Comparison of ENCODE assay signal across 30 mouse cellular contexts in the genomic region with DNA sequence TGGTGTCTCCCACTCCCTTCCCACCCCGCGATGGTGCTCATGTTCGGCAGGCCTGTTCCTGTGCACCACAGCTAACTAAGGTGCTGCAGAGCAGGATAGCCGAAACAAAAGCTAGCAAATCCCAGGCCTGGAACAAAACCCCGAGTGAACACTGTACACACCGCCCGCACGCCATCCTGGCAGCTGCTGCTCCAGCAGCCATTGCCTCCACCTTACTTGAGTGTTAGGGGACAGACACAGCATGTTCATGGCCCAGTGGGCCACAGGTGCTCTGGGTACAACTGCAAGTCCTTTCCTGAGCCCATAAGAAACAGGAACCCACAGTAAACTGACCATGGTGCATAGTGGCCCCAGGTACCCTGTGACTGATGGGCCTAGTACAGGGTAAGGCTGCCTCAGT. TPM values are rescaled to one million over a fixed set of nuclear protein-coding genes. Genes with fewer than 3 reads are reported as not detected.
DNase-seq lines count a peak whose midpoint lies in the region; ATAC-seq and TF ChIP-seq lines count a peak whose summit lies in the region.
"Had no signal": no experiment of that assay in that cellular context is flagged by ENCODE, and none has a peak within 500 bp of the region (broad histone marks: within the 10 kb centered on the region; RNA-seq: fewer than 3 reads in every experiment).

No protein-coding gene starts in this region.

- no peaks in the 10 kb centered on the region for H3K27me3 ChIP-seq in forebrain, embryonic 10.5 days (ENCODE audit: poor library complexity, severe bottlenecking)
- no peaks in the 10 kb centered on the region for H3K27me3 ChIP-seq in forebrain, embryonic 13.5 days
- H3K27me3 ChIP-seq in hindbrain, embryonic 10.5 days (ENCODE audit: insufficient read depth, poor library complexity, severe bottlenecking) = no peaks in the 10 kb centered on the region
- no peaks in the 10 kb centered on the region for H3K27me3 ChIP-seq in hindbrain, embryonic 14.5 days (ENCODE audit: control insufficient read depth, insufficient read depth, low read length)
- no peaks in the 10 kb centered on the region for H3K27me3 ChIP-seq in liver, embryonic 13.5 days
- H3K27me3 ChIP-seq in liver, postnatal 0 days (ENCODE audit: insufficient read depth, low read length) = no peaks in the 10 kb centered on the region
- H3K27me3 ChIP-seq in G1E (ENCODE audit: insufficient read depth, low read length) = no peaks in the 10 kb centered on the region
- H3K27me3 ChIP-seq: embryonic facial prominence, embryonic 12.5 days; heart, embryonic 13.5 days; hindbrain, embryonic 12.5 days; liver, embryonic 15.5 days; lung, embryonic 15.5 days; midbrain, embryonic 13.5 days had no signal

- H3K4me3 ChIP-seq in forebrain, embryonic 10.5 days = 0 out of 2 replicates have a peak overlapping the region, but pooled peaks have one; percentile 9
- no peak overlapping the region for H3K4me3 ChIP-seq in forebrain, embryonic 13.5 days
- no peak overlapping the region; the same call in 1 of the 2 replicates for H3K4me3 ChIP-seq in hindbrain, embryonic 10.5 days
- no peak overlapping the region for H3K4me3 ChIP-seq in hindbrain, embryonic 14.5 days (replicated peaks; ENCODE audit: low read length)
- no peak overlapping the region for H3K4me3 ChIP-seq in liver, embryonic 13.5 days (replicated peaks)
- H3K4me3 ChIP-seq in liver, postnatal 0 days (ENCODE audit: low read depth, low read length) = no peak overlapping the region
- H3K4me3 ChIP-seq in G1E (ENCODE audit: low read depth, low read length) = peak overlapping the region; percentile 1; the same call in 1 of the 2 replicates
- H3K4me3 ChIP-seq: embryonic facial prominence, embryonic 12.5 days; heart, embryonic 13.5 days; hindbrain, embryonic 12.5 days; liver, embryonic 15.5 days; lung, embryonic 15.5 days; midbrain, embryonic 13.5 days had no signal

- 86% methylated on average over 8 of the region's 8 CpGs for WGBS in forebrain, embryonic 10.5 days
- 86% methylated on average over 8 of the region's 8 CpGs for WGBS in forebrain, embryonic 13.5 days
- WGBS in hindbrain, embryonic 10.5 days = 87% methylated on average over 8 of the region's 8 CpGs
- WGBS in hindbrain, embryonic 14.5 days = 93% methylated on average over 8 of the region's 8 CpGs
- WGBS in liver, embryonic 13.5 days (ENCODE audit: insufficient replicate concordance) = 91% methylated on average over 8 of the region's 8 CpGs
- WGBS in liver, postnatal 0 days (ENCODE audit: insufficient replicate concordance) = 90% methylated on average over 8 of the region's 8 CpGs

- no peaks in the 10 kb centered on the region for H3K9me3 ChIP-seq in forebrain, embryonic 10.5 days
- H3K9me3 ChIP-seq in forebrain, embryonic 13.5 days (replicated peaks) = no peaks in the 10 kb centered on the region
- H3K9me3 ChIP-seq in hindbrain, embryonic 10.5 days = no peaks in the 10 kb centered on the region
- no peaks in the 10 kb centered on the region for H3K9me3 ChIP-seq in hindbrain, embryonic 14.5 days (ENCODE audit: control insufficient read depth, low read length)
- H3K9me3 ChIP-seq in liver, embryonic 13.5 days (replicated peaks) = no peaks in the 10 kb centered on the region
- H3K9me3 ChIP-seq in liver, postnatal 0 days (ENCODE audit: low read length) = no peaks in the 10 kb centered on the region
- H3K9me3 ChIP-seq in G1E (replicated peaks) = no peaks in the 10 kb centered on the region
- H3K9me3 ChIP-seq: embryonic facial prominence, embryonic 12.5 days; heart, embryonic 13.5 days; hindbrain, embryonic 12.5 days; liver, embryonic 15.5 days; lung, embryonic 15.5 days; midbrain, embryonic 13.5 days had no signal

- no peak for TF ChIP-seq CTCF in liver, postnatal 0 days (IDR thresholded peaks at IDR 0.05; ENCODE audit: low read depth)
- TF ChIP-seq CTCF in G1E (IDR thresholded peaks at IDR 0.05; ENCODE audit: low read depth, low read length) = no peak

- ATAC-seq in forebrain, embryonic 13.5 days = no peak
- ATAC-seq in hindbrain, embryonic 14.5 days (ENCODE audit: low FRiP score) = no peak
- ATAC-seq in liver, embryonic 13.5 days (ENCODE audit: low read depth) = no peak
- no peak for ATAC-seq in liver, postnatal 0 days
- no peak for ATAC-seq in G1E (ENCODE audit: extremely low read depth, insufficient number of reproducible peaks, low FRiP score, poor library complexity, severe bottlenecking)
- ATAC-seq: intestine, postnatal 0 days; midbrain, embryonic 13.5 days had no signal

- TF ChIP-seq EP300 in liver, postnatal 0 days (IDR thresholded peaks at IDR 0.05; ENCODE audit: low read depth) = no peak

- H3K4me2 ChIP-seq in forebrain, embryonic 13.5 days = no peak overlapping the region
- no peak overlapping the region for H3K4me2 ChIP-seq in hindbrain, embryonic 14.5 days (replicated peaks)
- H3K4me2 ChIP-seq in liver, embryonic 13.5 days = no peak overlapping the region
- H3K4me2 ChIP-seq in liver, postnatal 0 days (ENCODE audit: low read depth, low read length) = no peak overlapping the region
- H3K4me2 ChIP-seq: embryonic facial prominence, embryonic 12.5 days; heart, embryonic 13.5 days; hindbrain, embryonic 12.5 days; liver, embryonic 15.5 days; lung, embryonic 15.5 days; midbrain, embryonic 13.5 days had no signal

- H3K4me1 ChIP-seq in forebrain, embryonic 10.5 days = peaks cover 33% of the 10 kb centered on the region
- H3K4me1 ChIP-seq in forebrain, embryonic 13.5 days = peaks cover 23% of the 10 kb centered on the region
- peaks cover 53% of the 10 kb centered on the region for H3K4me1 ChIP-seq in hindbrain, embryonic 10.5 days (replicated peaks)
- peaks cover 16% of the 10 kb centered on the region for H3K4me1 ChIP-seq in hindbrain, embryonic 14.5 days (replicated peaks; ENCODE audit: control insufficient read depth, insufficient read depth, low read length)
- peaks cover 44% of the 10 kb centered on the region for H3K4me1 ChIP-seq in liver, embryonic 13.5 days (replicated peaks)
- H3K4me1 ChIP-seq in liver, postnatal 0 days (ENCODE audit: insufficient read depth) = peaks cover 15% of the 10 kb centered on the region
- H3K4me1 ChIP-seq in G1E (ENCODE audit: insufficient read depth, low read depth, low read length) = peaks cover 69% of the 10 kb centered on the region

- H3K9ac ChIP-seq in forebrain, embryonic 13.5 days = no peak overlapping the region
- H3K9ac ChIP-seq in hindbrain, embryonic 14.5 days = no peak overlapping the region
- H3K9ac ChIP-seq in liver, embryonic 13.5 days = no peak overlapping the region
- H3K9ac ChIP-seq in liver, postnatal 0 days (replicated peaks) = no peak overlapping the region
- H3K9ac ChIP-seq: heart, embryonic 13.5 days; hindbrain, embryonic 12.5 days; liver, embryonic 15.5 days; lung, embryonic 15.5 days; midbrain, embryonic 13.5 days had no signal

- DNase-seq in forebrain, embryonic 10.5 days (ENCODE audit: extremely low spot score, low spot score) = no peak
- no peak for DNase-seq in hindbrain, embryonic 10.5 days (ENCODE audit: low spot score)
- DNase-seq in hindbrain, embryonic 14.5 days (ENCODE audit: low spot score) = no peak
- DNase-seq in liver, embryonic 13.5 days = no peak
- no peak for DNase-seq in liver, postnatal 0 days
- no peak for DNase-seq in G1E (ENCODE audit: low spot score)
- DNase-seq in natural killer cell, adult 2 months (ENCODE audit: low spot score in 2 of 2) = no peak
- DNase-seq: adrenal gland, adult 2 months; adrenal gland, postnatal 36 days; cerebellum, adult 2 months; cerebellum, postnatal 36 days; embryo, embryonic 11 days; gastrocnemius, postnatal 10 days; heart, postnatal 10 days; kidney, postnatal 25 days; right cerebral cortex, adult 18-20 months; spleen, adult 18-20 months; thymus, postnatal 4 days had no signal

- peaks cover 72% of the 10 kb centered on the region for H3K36me3 ChIP-seq in forebrain, embryonic 10.5 days (replicated peaks)
- H3K36me3 ChIP-seq in forebrain, embryonic 13.5 days (ENCODE audit: poor library complexity, severe bottlenecking) = peaks cover 73% of the 10 kb centered on the region
- peaks cover 71% of the 10 kb centered on the region for H3K36me3 ChIP-seq in hindbrain, embryonic 10.5 days
- H3K36me3 ChIP-seq in hindbrain, embryonic 14.5 days (replicated peaks; ENCODE audit: control insufficient read depth, insufficient read depth) = peaks cover 68% of the 10 kb centered on the region
- H3K36me3 ChIP-seq in liver, embryonic 13.5 days = peaks cover 70% of the 10 kb centered on the region
- H3K36me3 ChIP-seq in liver, postnatal 0 days (replicated peaks; ENCODE audit: insufficient read depth, low read length) = peaks cover 60% of the 10 kb centered on the region
- H3K36me3 ChIP-seq in G1E (replicated peaks) = peaks cover 80% of the 10 kb centered on the region

- H3K27ac ChIP-seq in forebrain, embryonic 10.5 days = no peak overlapping the region
- no peak overlapping the region for H3K27ac ChIP-seq in forebrain, embryonic 13.5 days
- H3K27ac ChIP-seq in hindbrain, embryonic 10.5 days = peak overlapping the region; percentile 43; the same call in 1 of the 2 replicates
- H3K27ac ChIP-seq in hindbrain, embryonic 14.5 days = no peak overlapping the region
- peak overlapping the region; percentile 1; the same call in 1 of the 2 replicates for H3K27ac ChIP-seq in liver, embryonic 13.5 days
- no peak overlapping the region for H3K27ac ChIP-seq in liver, postnatal 0 days (ENCODE audit: low read depth)
- H3K27ac ChIP-seq: embryonic facial prominence, embryonic 12.5 days; heart, embryonic 13.5 days; lung, embryonic 15.5 days; midbrain, embryonic 13.5 days had no signal

RNA-seq across cellular contexts. Expression of a gene that starts 3.2 kb away (rescaled TPM):
- polyA plus RNA-seq in forebrain, embryonic 10.5 days (2016; fragmentation: Nextera tagmentation; extraction: Ambion mirVana) = 110 and 118 TPM in 2 replicates
- polyA plus RNA-seq in forebrain, embryonic 13.5 days (2015; fragmentation: Nextera tagmentation; extraction: Ambion mirVana) = 63.5 and 67.3 TPM in 2 replicates
- 109 and 119 TPM in 2 replicates for polyA plus RNA-seq in hindbrain, embryonic 10.5 days (2016; fragmentation: Nextera tagmentation; extraction: Ambion mirVana)
- 55.6 and 62.9 TPM in 2 replicates for polyA plus RNA-seq in hindbrain, embryonic 14.5 days (2014; fragmentation: Nextera tagmentation; extraction: Ambion mirVana)
- 35.7 and 48.5 TPM in 2 replicates for polyA plus RNA-seq in liver, embryonic 13.5 days (2015; fragmentation: Nextera tagmentation; extraction: Ambion mirVana)
- 20.9 and 22.2 TPM in 2 replicates for polyA plus RNA-seq in liver, postnatal 0 days (2015; fragmentation: Nextera tagmentation; extraction: Ambion mirVana)
- 142 and 172 TPM in 2 replicates for total RNA-seq in G1E (2014; fragmentation: Nextera tagmentation)
- 8.7 and 9.9 TPM in 2 replicates for total RNA-seq in G1E (2017)
- 652 and 920 TPM in 2 replicates for polyA plus RNA-seq in G1E (2012)

RNA-seq across cellular contexts. Expression of a gene that starts 3.7 kb away (rescaled TPM):
- polyA plus RNA-seq in forebrain, embryonic 10.5 days (2016; fragmentation: Nextera tagmentation; extraction: Ambion mirVana) = 196 and 197 TPM in 2 replicates
- polyA plus RNA-seq in forebrain, embryonic 13.5 days (2015; fragmentation: Nextera tagmentation; extraction: Ambion mirVana) = 141 and 151 TPM in 2 replicates
- 189 and 192 TPM in 2 replicates for polyA plus RNA-seq in hindbrain, embryonic 10.5 days (2016; fragmentation: Nextera tagmentation; extraction: Ambion mirVana)
- 117 and 123 TPM in 2 replicates for polyA plus RNA-seq in hindbrain, embryonic 14.5 days (2014; fragmentation: Nextera tagmentation; extraction: Ambion mirVana)
- polyA plus RNA-seq in liver, embryonic 13.5 days (2015; fragmentation: Nextera tagmentation; extraction: Ambion mirVana) = 97.5 and 105 TPM in 2 replicates
- 42.0 and 43.7 TPM in 2 replicates for polyA plus RNA-seq in liver, postnatal 0 days (2015; fragmentation: Nextera tagmentation; extraction: Ambion mirVana)
- 122 and 192 TPM in 2 replicates for total RNA-seq in G1E (2014; fragmentation: Nextera tagmentation)
- 58.1 and 68.0 TPM in 2 replicates for total RNA-seq in G1E (2017)
- 285 and 325 TPM in 2 replicates for polyA plus RNA-seq in G1E (2012)

RNA-seq across cellular contexts. Expression of a gene that starts 10.3 kb away (rescaled TPM):
- polyA plus RNA-seq in forebrain, embryonic 10.5 days (2016; fragmentation: Nextera tagmentation; extraction: Ambion mirVana) = 0.09 TPM in 2 replicates
- 0.13 TPM in 1 of 2 replicates, not detected in the other for polyA plus RNA-seq in forebrain, embryonic 13.5 days (2015; fragmentation: Nextera tagmentation; extraction: Ambion mirVana)
- polyA plus RNA-seq in hindbrain, embryonic 10.5 days (2016; fragmentation: Nextera tagmentation; extraction: Ambion mirVana) = 0.12 and 0.16 TPM in 2 replicates
- polyA plus RNA-seq in hindbrain, embryonic 14.5 days (2014; fragmentation: Nextera tagmentation; extraction: Ambion mirVana) = 0.16 TPM in 1 of 2 replicates, not detected in the other
- not detected in 2 replicates for polyA plus RNA-seq in liver, embryonic 13.5 days (2015; fragmentation: Nextera tagmentation; extraction: Ambion mirVana)
- 0.06 TPM in 1 of 2 replicates, not detected in the other for polyA plus RNA-seq in liver, postnatal 0 days (2015; fragmentation: Nextera tagmentation; extraction: Ambion mirVana)
- total RNA-seq in G1E (2014; fragmentation: Nextera tagmentation) (1.7 and 1.8 TPM in 2 replicates), G1E (2017) (0.17 and 0.27 TPM in 2 replicates)
- polyA plus RNA-seq in G1E (2012) = 1.6 and 1.8 TPM in 2 replicates
- total RNA-seq: megakaryocyte progenitor cell, adult 5-6 weeks; monocyte, adult 5-6 weeks had no signal
- polyA plus RNA-seq: embryonic facial prominence, embryonic 12.5 days; heart, embryonic 13.5 days; hindbrain, embryonic 12.5 days; intestine, postnatal 0 days; kidney, embryonic 14.5 days; midbrain, embryonic 13.5 days; neural tube, embryonic 11.5 days had no signal

RNA-seq across cellular contexts. Expression of a gene that starts 18.5 kb away (rescaled TPM):
- polyA plus RNA-seq in forebrain, embryonic 10.5 days (2016; fragmentation: Nextera tagmentation; extraction: Ambion mirVana) = 0.40 and 0.65 TPM in 2 replicates
- polyA plus RNA-seq in forebrain, embryonic 13.5 days (2015; fragmentation: Nextera tagmentation; extraction: Ambion mirVana) = 0.26 TPM in 1 of 2 replicates, not detected in the other
- polyA plus RNA-seq in hindbrain, embryonic 10.5 days (2016; fragmentation: Nextera tagmentation; extraction: Ambion mirVana) = 0.65 and 0.68 TPM in 2 replicates
- 0.37 and 0.96 TPM in 2 replicates for polyA plus RNA-seq in hindbrain, embryonic 14.5 days (2014; fragmentation: Nextera tagmentation; extraction: Ambion mirVana)
- 0.20 and 0.38 TPM in 2 replicates for polyA plus RNA-seq in liver, embryonic 13.5 days (2015; fragmentation: Nextera tagmentation; extraction: Ambion mirVana)
- polyA plus RNA-seq in liver, postnatal 0 days (2015; fragmentation: Nextera tagmentation; extraction: Ambion mirVana) = 1.6 TPM in 1 of 2 replicates, not detected in the other
- total RNA-seq in G1E (2014; fragmentation: Nextera tagmentation) (not detected in 2 replicates), G1E (2017) (not detected in 2 replicates)
- polyA plus RNA-seq in G1E (2012) = 0.07 and 0.09 TPM in 2 replicates
- total RNA-seq: megakaryocyte progenitor cell, adult 5-6 weeks; monocyte, adult 5-6 weeks had no signal

RNA-seq across cellular contexts. Expression of a gene that starts 31.7 kb away (rescaled TPM):
- polyA plus RNA-seq in forebrain, embryonic 10.5 days (2016; fragmentation: Nextera tagmentation; extraction: Ambion mirVana) = 2,273 and 2,281 TPM in 2 replicates
- polyA plus RNA-seq in forebrain, embryonic 13.5 days (2015; fragmentation: Nextera tagmentation; extraction: Ambion mirVana) = 1,581 and 1,699 TPM in 2 replicates
- 2,287 and 2,328 TPM in 2 replicates for polyA plus RNA-seq in hindbrain, embryonic 10.5 days (2016; fragmentation: Nextera tagmentation; extraction: Ambion mirVana)
- polyA plus RNA-seq in hindbrain, embryonic 14.5 days (2014; fragmentation: Nextera tagmentation; extraction: Ambion mirVana) = 1,195 and 1,204 TPM in 2 replicates
- 1,324 and 1,529 TPM in 2 replicates for polyA plus RNA-seq in liver, embryonic 13.5 days (2015; fragmentation: Nextera tagmentation; extraction: Ambion mirVana)
- polyA plus RNA-seq in liver, postnatal 0 days (2015; fragmentation: Nextera tagmentation; extraction: Ambion mirVana) = 1,017 and 1,029 TPM in 2 replicates
- total RNA-seq in G1E (2014; fragmentation: Nextera tagmentation) (310 and 444 TPM in 2 replicates), G1E (2017) (228 and 347 TPM in 2 replicates)
- polyA plus RNA-seq in G1E (2012) = 1,655 and 2,091 TPM in 2 replicates

Comparison
In these comparisons a context has a peak if more than half of its experiments do, and no peak if none do; other contexts are left out.
1. H3K27ac ChIP-seq: peak in hindbrain, embryonic 10.5 days (single experiment) and liver, embryonic 13.5 days (single experiment); none in forebrain, embryonic 10.5 days (single experiment), forebrain, embryonic 13.5 days (single experiment), hindbrain, embryonic 14.5 days (single experiment) and liver, postnatal 0 days (single experiment).
2. H3K4me3 ChIP-seq: peak in forebrain, embryonic 10.5 days (single experiment) and G1E (single experiment); none in forebrain, embryonic 13.5 days (single experiment), hindbrain, embryonic 10.5 days (single experiment), hindbrain, embryonic 14.5 days (single experiment), liver, embryonic 13.5 days (single experiment) and liver, postnatal 0 days (single experiment).